Mouse (Mus musculus) limb, embryonic 11.5 days (tissue): Measurements from ENCODE around the gene Pdia2. TPM values are rescaled to one million over a fixed set of nuclear protein-coding genes. Genes with fewer than 3 reads are reported as not detected.

ENCODE experiments used
- ATAC-seq: fragments of 200-750 bp; cut with Nextera tagmentation; 2 replicates; pipeline ENCODE4 v1.8.0; 2017; ENCODE audit warnings: low read depth; ENCODE audit not compliant: insufficient number of reproducible peaks, low FRiP score, low TSS enrichment
- DNase-seq: peaks from one replicate; pipeline ENCODE4 v3.0.0-alpha.2; 2015; ENCODE audit warnings: low spot score
- H3K27ac ChIP-seq: fragments of 300-500 bp; sonication (generic); replicated peaks from 2 replicates; pipeline ENCODE4 v1.5.1; 2014; ENCODE audit warnings: low read depth, mild to moderate bottlenecking, low read length
- H3K27me3 ChIP-seq: fragments of 300-500 bp; sonication (generic); 2 replicates; pipeline ENCODE4 v1.6.1; 2014; ENCODE audit warnings: mild to moderate bottlenecking, low read length, mixed read lengths; ENCODE audit not compliant: control insufficient read depth, insufficient read depth
- H3K36me3 ChIP-seq: fragments of 300-500 bp; sonication (generic); 2 replicates; pipeline ENCODE4 v1.6.1; 2014; ENCODE audit warnings: mild to moderate bottlenecking, low read length, moderate library complexity, mixed read lengths; ENCODE audit not compliant: control insufficient read depth, insufficient read depth
- H3K4me1 ChIP-seq: fragments of 300-500 bp; sonication (generic); 2 replicates; pipeline ENCODE4 v1.6.1; 2014; ENCODE audit warnings: low read length, mixed read lengths; ENCODE audit not compliant: control insufficient read depth, insufficient read depth
- H3K4me2 ChIP-seq: fragments of 300-500 bp; sonication (generic); 2 replicates; pipeline ENCODE4 v1.6.1; 2014; ENCODE audit warnings: low read depth, mild to moderate bottlenecking, moderate library complexity; ENCODE audit not compliant: severe bottlenecking
- H3K4me3 ChIP-seq: fragments of 300-500 bp; sonication (generic); 2 replicates; pipeline ENCODE4 v1.5.1; 2014; ENCODE audit warnings: low read depth, low read length
- H3K9ac ChIP-seq: fragments of 300-500 bp; sonication (generic); 2 replicates; pipeline ENCODE4 v1.6.1; 2014; ENCODE audit warnings: mild to moderate bottlenecking, low read length
- H3K9me3 ChIP-seq: fragments of 300-500 bp; sonication (generic); 2 replicates; pipeline ENCODE4 v1.6.1; 2016; ENCODE audit warnings: low read length; ENCODE audit not compliant: control insufficient read depth
- WGBS: fragments of 180-500 bp; shearing (Covaris S2); extraction: QIAGEN DNeasy Blood & Tissue Kit; methylation state at CpG from one replicate; pipeline ENCODE4 v1.1.7; 2014; 5-methylcytosine and 5-hydroxymethylcytosine counted together
- polyA plus RNA-seq: library from polyadenylated mRNA; unstranded; fragments of >200 nt; fragmentation: Nextera tagmentation; extraction: Ambion mirVana; gene quantifications from 2 replicates; pipeline ENCODE4 v1.2.1, GENCODE M21; 2014

Pdia2 gene
- polyA plus RNA-seq, 1 experiment from 2014 or later = 0.27 TPM

GRCm38 (mm10) chr17:26162736-26163135 lies 36.2 kb downstream of the Pdia2 start:
- Histone ChIP-seq H3K9me3 (no peaks in the 10 kb centered on the region), H3K4me2 (no peak overlapping the region), H3K9ac (no peak overlapping the region), H3K4me3 (no peak overlapping the region), H3K27me3 (no peaks in the 10 kb centered on the region), H3K27ac (no peak overlapping the region), H3K4me1 (no peaks in the 10 kb centered on the region), H3K36me3 (no peaks in the 10 kb centered on the region)
- 86% methylated on average over 1 of the region's 1 CpGs for WGBS
- DNase-seq (no peak), ATAC-seq (no peak)

GRCm38 (mm10) chr17:26151886-26152630 lies 46.8 kb downstream of the Pdia2 start:
- DNase-seq (no peak), ATAC-seq (no peak)
- H3K27me3 ChIP-seq = no peaks in the 10 kb centered on the region
- H3K4me1 ChIP-seq = no peaks in the 10 kb centered on the region
- WGBS = 83% methylated on average over 2 of the region's 2 CpGs
- H3K4me2 ChIP-seq = no peak overlapping the region
- H3K9me3 ChIP-seq = no peaks in the 10 kb centered on the region; the same call in 1 of the 2 replicates
- H3K4me3 ChIP-seq = no peak overlapping the region
- peaks cover 16% of the 10 kb centered on the region; the same call in 1 of the 2 replicates for H3K36me3 ChIP-seq
- H3K9ac ChIP-seq = no peak overlapping the region
- no peak overlapping the region for H3K27ac ChIP-seq

GRCm38 (mm10) chr17:26149056-26149455 lies 49.8 kb downstream of the Pdia2 start:
- WGBS = 81% methylated on average over 2 of the region's 2 CpGs
- H3K4me2 ChIP-seq = no peak overlapping the region
- peaks cover 16% of the 10 kb centered on the region; the same call in 1 of the 2 replicates for H3K36me3 ChIP-seq
- no peaks in the 10 kb centered on the region for H3K27me3 ChIP-seq
- H3K4me3 ChIP-seq = no peak overlapping the region
- DNase-seq (no peak), ATAC-seq (no peak)
- no peaks in the 10 kb centered on the region for H3K4me1 ChIP-seq
- no peaks in the 10 kb centered on the region; the same call in 1 of the 2 replicates for H3K9me3 ChIP-seq
- no peak overlapping the region for H3K9ac ChIP-seq
- H3K27ac ChIP-seq = no peak overlapping the region

Other genes starting within 250 kb of the Pdia2 start
- gene A930017K11Rik, start 246.5 kb downstream of the Pdia2 start, polyA plus RNA-seq = 0.18 and 0.33 TPM in 2 replicates
- gene Capn15, start 213.3 kb downstream of the Pdia2 start, polyA plus RNA-seq = 23.8 and 25.7 TPM in 2 replicates
- gene Rab11fip3, start 129.5 kb downstream of the Pdia2 start, polyA plus RNA-seq = 15.9 and 17.4 TPM in 2 replicates
- gene Decr2, start 108.8 kb downstream of the Pdia2 start, polyA plus RNA-seq = 19.0 and 22.3 TPM in 2 replicates
- gene Nme4, start 103.5 kb downstream of the Pdia2 start, polyA plus RNA-seq = 111 and 122 TPM in 2 replicates
- 0.40 and 0.55 TPM in 2 replicates for gene Tmem8, start 85.8 kb downstream of the Pdia2 start, polyA plus RNA-seq
- gene Mrpl28, start 75.6 kb downstream of the Pdia2 start, polyA plus RNA-seq = 259 and 283 TPM in 2 replicates
- 17.1 and 23.7 TPM in 2 replicates for gene Axin1, start 60.4 kb downstream of the Pdia2 start, polyA plus RNA-seq
- 1.1 and 1.8 TPM in 2 replicates for gene Rgs11, start 3.9 kb upstream of the Pdia2 start, polyA plus RNA-seq
- 3.5 and 4.7 TPM in 2 replicates for gene Arhgdig, start 8.7 kb upstream of the Pdia2 start, polyA plus RNA-seq
- 25.7 and 26.0 TPM in 2 replicates for gene Fam234a, start 45.2 kb upstream of the Pdia2 start, polyA plus RNA-seq
- 146 and 153 TPM in 2 replicates for gene Luc7l, start 53.8 kb upstream of the Pdia2 start, polyA plus RNA-seq
- gene Neurl1b, start 215.7 kb upstream of the Pdia2 start, polyA plus RNA-seq = 0.21 and 0.27 TPM in 2 replicates